Mouse (Mus musculus) kidney, postnatal 14 days (tissue): Measurements from ENCODE around the gene Eif5a.
"Not testable (repeated sequence)": the region's sequence is repeated elsewhere in the genome, so short reads cannot be mapped to it uniquely, and the experiment has no call there.

Experiments used
- DNase-seq: peaks from one replicate; pipeline ENCODE4 v3.0.0; 2022; ENCODE audit warnings: mixed read lengths

The Eif5a gene

DNA sequence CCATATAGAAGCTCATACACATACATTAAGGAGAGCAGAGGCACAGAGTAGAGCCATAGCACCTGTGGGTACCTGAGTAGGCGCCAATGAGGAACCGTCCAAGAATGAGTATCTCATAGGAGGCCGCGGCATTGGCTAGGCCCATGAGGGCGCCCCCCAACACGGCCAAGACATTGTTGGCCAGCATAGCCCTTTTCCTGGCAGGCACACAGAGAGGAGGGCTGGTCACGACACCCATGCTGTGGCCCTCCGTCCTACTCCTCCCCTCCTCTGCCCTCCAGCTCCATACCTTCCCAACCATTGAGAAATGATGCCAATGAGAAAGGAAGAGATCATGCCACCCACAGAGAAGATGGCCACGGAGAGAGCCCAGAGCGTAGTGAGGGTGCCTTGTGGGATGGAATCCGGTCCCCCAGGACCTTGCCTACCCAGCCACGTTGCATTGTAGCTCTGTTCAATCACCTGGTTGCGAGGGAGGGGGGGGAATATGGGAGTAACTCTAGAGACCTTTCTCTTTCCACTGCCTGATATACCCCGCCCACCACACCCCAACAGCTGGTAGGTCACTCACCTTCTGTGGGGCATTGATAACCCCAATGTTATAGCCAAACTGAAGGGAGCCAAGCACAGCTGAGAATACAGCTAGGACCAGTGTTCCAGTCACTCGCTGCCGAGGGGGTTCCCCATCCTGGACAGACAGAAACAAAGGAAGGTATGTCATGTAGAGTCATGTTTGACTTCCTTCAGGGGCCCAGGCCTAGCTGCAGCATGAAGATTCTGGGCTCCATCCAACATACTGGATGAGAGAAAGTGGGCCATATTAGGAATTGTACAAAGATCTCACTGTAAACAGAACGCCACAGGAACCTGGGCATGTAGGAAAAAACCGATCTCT lies 24.5 kb upstream of the Eif5a start:
- DNase-seq: no peak

DNA sequence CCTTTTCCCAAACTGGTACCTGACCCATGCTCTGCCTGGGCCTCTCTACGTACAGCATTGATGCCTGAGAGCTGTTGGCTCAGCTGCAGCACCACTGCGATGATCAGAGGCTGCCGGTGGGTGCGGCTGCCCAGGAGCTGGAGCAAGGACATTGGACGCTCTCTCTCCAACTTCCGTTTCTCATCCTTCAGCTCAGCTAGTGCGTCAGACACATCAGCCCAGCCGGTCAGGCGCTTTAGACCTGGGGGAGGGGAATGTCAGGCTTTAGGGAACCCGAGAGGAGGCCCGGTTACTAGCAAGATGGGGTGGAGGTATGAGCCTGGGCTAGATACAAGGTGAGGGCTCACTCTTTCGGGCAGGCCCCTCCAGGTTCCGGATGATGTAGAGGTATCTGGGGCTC lies 23.5 kb upstream of the Eif5a start:
- no peak for DNase-seq

DNA sequence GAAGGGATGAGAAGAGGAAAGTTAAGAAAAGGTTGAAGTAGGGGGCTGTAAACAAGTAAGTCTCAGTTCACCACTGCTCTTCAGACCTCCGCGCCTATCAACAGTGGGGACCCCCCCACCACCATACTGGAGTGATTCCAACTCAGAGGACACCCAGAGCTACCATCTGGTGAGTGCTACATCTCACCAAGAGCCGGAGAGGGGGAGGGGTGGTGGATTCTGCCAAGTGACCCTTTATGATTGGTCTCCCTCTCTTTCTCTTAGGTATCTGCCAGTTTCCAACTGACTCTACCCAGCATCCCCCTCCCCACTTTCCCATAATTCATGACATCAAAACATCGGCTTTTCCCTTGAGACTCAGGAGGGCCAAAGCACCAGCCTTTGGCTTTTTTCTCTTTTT lies 19.2 kb upstream of the Eif5a start:
- no peak for DNase-seq

DNA sequence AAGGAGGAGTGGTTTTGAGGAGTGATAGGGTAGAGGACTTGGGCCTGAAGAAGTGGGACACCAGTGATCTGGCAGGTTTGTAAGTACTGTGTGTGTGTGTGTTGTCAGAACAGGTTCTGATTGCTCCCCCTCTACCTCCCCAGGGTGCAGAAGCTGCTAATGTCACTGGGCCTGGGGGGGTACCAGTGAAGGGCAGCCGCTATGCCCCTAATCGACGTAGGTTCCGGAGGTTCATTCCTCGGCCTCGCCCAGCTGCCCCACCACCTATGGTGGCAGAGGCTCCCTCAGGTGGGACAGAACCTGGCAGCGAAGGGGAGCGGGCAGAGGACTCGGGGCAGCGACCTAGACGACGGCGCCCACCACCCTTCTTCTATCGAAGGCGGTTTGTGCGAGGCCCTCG lies 18.0 kb upstream of the Eif5a start:
- DNase-seq: no peak

DNA sequence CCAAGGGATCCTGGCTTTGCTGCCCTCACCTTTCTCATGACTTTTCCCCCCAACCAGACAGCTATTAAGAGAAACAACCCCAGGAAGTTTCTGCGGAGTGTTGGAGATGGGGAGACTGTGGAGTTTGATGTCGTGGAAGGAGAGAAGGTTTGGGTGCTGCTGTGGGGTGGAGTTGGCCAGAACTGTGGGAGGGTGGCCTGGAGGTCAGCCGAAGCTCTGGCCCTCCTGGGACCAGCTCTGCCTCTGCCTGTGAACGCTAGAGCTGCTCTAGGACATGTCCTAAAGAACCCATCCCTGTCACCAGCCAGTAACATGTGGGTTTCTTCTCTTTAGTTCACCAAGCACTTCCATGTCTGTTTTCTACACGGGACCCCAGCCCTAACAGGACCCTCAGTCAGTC lies 17.4 kb upstream of the Eif5a start:
- DNase-seq: no peak

DNA sequence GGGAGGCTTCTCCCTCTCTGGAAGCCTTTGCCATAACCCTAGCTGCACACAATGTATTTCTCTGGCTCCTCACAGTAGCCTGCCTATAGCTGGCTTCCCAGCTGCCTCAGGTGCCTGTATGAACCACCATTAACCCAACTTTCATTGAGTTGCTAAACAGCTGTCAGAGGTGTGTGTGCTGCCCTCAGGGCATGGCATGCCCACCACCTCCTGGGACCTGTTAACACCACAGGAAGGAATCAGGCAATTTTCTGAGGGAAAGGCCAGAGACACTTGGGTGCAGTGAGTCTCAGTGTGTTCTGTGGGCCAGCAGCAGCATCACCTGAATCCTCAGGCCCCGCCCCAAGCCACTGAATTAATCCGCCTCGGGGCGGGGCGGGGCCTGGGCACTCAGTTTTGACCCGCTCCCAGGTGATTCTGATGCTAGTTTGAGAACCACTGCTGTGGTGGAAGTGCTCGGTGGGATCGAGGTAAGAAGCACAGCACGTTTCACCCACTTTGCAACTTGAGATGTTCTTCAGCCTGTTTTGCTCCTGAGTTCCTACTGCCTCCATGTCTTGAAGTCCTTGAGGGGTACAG lies 16.7 kb upstream of the Eif5a start:
- DNase-seq: peak; percentile 34

DNA sequence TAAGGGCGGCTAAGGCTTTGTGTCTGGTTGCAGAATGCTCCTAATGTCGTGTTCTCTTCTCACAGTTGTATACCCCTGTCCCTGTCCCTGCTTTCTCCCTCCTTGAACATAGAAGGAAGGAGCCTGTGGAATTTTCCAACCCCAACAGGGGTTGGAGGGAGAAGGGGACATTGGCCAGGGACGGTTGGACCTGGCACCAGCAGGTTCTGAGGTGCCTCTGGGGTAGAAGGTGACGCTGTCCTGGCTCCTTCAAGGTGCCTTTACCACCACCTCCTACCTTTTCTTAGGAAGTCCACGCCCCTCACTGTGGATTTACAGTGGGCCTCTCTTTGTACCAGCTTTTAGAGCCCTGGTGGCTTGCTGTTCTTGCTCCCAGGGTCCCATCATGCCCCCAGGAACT lies 16.1 kb upstream of the Eif5a start:
- DNase-seq: peak; percentile 37

DNA sequence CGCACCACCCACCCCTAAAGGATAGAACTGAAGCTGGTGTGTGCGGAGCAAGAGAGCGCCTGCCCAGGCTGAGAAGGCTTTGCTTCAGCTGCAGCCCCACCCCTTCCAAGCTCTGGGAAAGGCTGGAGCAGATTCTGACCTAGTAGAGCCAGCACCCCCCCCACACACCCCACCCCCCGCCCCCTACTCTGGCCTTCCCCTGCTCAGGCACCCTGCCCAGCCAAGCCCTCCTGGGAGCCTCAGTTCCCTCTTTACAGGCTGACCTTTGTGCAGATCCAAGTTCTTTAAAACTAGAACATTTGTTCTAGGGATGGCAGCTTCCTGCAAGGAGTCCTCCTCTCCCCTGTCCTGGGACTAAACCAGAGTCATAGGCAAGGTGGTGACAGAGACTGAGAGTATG lies 15.6 kb upstream of the Eif5a start:
- DNase-seq: peak; percentile 59

DNA sequence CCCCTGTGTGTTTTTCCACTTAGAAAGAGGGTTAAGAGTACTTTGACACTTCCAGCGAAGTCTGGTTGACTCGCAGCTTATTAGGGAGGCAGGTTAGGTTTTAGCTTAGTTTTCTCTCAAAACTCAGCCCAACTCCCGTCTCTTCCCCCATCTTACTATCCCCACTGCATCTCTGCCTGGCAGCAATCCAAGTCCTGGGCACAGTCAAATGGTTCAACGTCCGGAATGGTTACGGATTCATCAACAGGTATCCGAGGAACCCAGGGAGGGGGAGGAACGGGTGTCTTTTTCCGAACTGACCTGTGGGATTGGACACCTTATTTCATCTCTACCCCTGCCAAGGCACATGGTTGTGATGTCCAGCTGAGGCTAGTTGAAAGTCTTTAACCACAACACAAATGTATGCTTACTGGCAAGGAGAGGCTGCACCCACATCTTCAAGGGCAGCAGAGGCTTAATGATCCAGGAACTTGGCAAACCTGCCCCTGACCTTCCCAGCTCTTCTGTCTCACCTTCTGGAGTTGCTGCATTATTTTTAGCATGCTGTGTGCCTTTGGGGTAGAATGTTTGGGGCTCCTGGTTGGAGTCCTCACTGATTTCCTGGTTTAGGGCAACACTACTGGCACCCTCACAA lies 15.1 kb upstream of the Eif5a start:
- DNase-seq: peak; percentile 47

DNA sequence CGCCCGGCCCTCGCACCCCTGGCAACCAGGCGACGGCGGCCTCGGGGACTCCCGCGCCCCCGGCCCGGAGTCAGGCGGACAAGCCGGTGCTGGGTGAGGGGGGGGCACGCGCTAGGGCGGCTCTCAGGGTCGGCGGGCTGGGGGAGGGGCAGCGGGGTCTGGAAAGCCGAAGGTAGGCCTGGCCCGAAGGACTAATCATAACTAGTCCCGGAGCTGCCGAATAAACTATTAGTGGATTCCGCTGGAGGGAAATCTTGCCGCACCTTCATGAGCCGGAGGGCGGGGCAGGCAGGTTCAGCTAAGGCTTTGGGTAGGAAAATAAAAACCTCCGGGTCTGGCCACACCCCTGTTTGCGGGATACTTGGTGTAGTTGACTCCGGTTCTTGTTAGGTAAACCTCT lies 14.4 kb upstream of the Eif5a start:
- peak; percentile 53 for DNase-seq

DNA sequence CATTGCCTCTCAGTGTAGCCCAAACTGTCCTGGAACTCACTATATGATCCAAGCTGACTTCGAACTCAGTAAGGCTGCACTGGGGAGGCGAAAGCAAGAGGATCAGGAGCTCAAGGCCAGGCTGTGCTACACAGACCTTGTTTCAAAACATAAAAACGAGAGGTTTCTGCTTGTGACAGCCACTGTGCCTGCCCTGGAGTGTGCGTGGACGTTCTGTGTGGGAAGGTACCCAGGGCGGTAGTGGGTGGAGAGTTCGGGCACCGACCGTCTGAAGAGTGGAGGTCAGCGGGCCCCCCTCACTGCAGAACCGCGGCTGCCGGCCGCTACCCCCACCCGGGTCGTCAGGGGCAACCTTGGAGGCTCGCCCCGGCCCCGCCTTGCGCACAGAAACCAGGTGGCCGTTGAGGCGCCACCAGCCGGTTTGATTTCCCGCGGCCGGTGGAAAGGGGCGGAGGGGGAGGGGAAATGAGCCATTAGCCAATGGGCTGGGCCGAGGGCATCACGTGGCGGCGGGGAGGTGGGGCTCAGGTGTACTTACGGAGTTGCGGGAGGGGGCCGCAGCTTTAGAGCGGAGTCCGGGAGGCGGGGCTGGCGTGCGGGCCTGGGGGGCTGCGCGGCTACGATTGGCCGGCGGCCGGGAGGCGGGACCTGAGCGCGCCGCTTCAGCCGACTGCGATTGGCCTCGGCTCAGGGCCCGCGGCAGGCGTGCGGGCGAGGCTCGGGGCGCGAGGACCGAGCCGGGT lies 13.6 kb upstream of the Eif5a start, which contains the start of gene Ybx2:
Gene Ybx2 (plus strand): TSS at position 660 of the 743 bp plus-strand sequence.
- peak; percentile 94 for DNase-seq

DNA sequence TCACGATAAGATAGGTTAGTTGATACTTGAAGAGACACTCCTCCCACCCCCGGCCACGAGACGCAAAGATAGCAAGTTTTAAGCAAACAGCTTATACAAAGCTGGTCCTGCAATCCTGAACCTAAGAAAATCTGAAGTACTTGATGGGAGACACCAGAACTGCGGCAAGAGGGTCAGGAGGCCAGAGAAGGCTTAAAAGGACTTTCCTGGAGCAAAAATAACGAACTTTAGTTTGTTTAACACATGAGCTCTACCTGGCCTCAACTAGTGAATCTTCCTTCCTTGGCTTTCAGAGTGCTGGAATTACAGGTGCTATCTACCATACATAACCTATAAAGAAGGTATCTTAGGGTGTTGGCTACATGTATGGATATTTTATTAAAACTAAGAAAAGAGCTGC lies 12.9 kb upstream of the Eif5a start:
- DNase-seq: no peak

DNA sequence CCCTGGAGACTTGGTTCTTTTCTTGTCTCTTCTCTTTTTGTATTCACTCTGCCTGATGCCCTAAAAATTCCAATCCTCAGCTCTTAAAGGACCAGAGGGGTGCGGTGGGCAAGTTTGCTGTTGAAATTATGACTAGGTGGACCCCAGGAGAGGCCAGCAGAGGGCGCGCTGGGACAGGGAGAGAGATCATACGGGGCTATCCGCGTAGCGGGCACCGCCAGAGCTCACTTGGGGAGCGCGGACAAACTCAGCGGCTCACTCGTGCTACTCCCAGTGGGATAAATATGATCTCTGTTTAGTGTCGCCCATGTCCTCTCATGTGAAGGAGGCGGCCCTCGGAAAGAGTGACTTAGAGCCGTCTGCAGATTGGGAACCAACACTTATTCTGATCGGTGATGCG lies 12.4 kb upstream of the Eif5a start:
- DNase-seq: peak; percentile 91

DNA sequence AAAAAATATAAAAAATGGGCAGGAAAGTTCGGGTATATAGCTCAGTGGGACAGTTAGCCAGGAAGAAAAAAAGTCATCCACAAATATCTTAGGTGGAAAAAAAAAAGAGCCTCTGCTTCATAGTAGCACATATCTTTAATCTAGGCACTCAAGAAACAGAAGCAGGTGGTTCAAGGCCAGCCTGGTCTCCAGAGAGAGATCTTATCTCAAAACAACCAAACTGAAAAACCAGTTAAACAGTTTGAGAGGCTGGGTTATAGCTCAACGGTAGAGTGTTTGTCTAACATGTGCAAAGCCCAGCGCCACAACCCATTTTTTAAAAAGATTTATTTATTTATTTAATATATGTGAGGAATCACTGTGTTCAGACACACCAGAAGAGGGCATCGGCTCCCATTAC lies 11.3 kb upstream of the Eif5a start:
- DNase-seq: no peak

DNA sequence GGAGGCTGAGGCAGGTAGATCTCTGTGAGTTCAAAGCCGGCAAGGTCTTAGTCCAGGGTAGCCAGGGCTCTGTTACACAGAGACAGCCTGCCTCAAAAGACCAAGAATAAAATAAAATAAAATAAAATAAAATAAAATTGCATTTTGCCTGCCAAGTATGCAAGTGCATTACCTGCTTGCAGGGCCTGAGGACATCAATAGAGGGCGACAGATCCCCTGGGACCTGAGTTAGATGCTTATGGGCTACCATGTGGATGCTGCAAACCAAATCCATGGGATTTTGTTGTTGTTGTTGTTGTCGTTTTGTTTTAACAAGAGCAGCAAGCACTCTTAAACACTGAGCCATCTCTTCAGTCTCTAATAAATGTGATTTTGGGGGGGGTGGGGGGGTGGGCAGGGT lies 10.5 kb upstream of the Eif5a start:
- no peak for DNase-seq

DNA sequence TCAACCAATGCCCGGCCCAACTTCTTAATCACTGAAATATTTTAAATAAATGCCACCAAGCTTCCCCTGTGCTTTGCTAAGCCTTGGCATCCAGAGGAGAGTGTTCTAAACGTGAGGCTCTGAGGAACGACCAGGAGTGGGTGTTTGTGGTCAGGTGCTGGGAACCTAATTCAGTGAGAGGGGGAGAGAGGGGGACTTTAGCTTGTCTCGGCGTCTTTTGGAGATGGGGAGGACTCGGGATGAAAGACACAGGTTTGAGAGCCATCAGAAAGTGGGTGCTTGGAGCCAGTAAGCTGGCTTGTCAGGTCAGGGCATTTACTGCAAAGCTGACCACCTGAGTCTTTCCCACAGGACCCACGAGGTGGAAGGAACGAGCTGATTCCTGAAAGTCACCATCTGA lies 10.0 kb upstream of the Eif5a start:
- DNase-seq: no peak

DNA sequence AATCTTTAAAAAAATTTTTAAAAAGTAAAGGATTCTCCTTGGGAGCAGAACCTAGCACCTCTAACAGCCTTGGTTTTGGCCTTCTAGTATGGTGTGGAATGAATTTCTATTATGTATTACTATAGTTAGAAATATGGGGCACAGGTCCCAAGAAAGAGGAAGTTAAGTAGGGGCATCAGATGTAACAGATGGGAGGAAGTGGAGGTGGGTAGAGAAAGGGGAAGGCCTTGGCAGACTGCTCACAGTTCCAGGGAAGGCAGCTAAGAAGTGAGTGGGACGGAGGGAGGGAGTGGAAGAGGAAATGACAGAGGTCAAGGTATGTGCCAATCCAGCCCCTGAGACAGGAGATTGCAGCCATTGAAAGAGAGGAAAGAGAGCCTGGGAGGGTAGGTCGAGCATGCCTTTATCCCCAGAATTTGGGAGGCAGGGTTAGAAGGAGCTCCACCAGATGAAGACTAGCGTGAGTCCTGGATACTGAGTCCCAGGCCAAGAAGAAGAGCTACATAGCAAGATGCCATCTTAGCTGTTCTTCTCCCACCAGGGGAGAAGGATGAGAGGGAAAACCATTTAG lies 9.3 kb upstream of the Eif5a start:
- no peak for DNase-seq

DNA sequence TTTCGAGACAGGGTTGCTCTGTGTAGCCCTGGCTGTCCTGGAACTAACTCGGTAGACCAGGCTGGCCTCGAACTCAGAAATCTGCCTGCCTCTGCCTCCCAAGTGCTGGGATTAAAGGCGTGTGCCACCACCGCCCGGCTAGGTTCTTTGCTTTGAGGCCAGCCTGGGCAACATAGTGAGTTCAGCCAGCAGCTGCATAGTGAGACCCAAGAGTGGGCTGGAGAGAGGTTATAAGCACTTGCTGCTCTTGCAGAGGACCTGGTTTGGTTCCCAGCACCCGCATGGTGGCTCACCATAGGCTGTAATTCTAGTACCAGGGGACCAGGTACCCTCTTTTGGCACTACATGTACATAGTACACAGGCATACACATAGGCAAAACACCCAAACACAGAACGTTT lies 8.4 kb upstream of the Eif5a start:
- not testable (repeated sequence) for DNase-seq

DNA sequence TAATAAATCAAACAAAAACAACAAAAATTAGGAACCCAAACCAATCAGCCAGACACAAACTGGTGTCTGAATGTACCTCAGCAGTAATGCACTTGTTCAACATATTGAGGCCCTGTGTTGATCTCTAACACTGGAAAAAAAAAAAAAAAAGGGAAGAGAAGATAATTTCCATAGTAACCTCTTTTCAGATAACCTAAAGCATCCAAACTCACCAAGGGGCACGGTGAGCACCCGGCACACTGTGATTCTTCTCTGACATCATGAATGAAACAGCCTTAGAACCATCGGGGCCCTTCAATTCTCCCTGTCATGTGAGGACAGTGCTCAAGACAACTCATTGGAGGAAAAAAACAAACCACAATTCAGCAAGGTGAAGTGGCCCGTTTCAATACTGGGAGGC lies 8.0 kb upstream of the Eif5a start:
- DNase-seq: no peak

DNA sequence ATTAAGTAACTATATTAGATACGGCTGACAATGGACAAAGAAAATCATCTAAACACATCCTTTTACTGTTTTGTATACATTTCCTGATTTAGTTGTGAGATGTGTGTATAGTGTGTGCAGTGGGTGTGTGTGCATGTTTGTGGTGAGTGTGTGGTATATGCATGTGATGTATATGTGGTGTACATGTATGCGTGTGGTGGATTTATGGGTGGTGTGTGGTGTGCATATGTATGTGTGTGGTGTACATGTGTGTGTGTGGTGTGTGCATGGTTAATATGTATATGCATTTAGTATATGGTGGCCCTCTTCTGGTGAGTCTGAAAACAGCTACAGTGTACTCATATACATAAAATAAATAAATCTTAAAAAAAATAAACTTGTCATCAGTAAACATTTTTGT lies 5.7 kb upstream of the Eif5a start:
- no peak for DNase-seq

DNA sequence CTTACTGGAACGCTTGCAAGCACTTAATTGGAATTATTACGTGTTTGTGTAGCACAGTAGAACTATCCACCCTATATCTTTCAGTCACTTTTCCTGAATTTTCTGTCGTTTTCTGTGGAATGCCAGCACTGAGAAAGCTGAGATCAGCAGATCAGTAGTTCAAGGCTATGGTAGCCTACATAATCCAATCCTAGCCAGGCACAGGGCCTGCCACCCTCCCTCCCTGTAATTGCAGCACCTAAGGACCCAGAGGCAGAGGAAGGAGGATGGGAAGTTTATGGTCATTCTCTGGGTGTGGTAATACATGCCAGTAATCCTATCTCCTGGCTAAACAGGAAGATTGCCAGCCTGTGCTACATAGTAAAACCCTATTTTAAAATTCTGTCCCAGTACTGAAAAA lies 1.0 kb upstream of the Eif5a start:
- DNase-seq: no peak

DNA sequence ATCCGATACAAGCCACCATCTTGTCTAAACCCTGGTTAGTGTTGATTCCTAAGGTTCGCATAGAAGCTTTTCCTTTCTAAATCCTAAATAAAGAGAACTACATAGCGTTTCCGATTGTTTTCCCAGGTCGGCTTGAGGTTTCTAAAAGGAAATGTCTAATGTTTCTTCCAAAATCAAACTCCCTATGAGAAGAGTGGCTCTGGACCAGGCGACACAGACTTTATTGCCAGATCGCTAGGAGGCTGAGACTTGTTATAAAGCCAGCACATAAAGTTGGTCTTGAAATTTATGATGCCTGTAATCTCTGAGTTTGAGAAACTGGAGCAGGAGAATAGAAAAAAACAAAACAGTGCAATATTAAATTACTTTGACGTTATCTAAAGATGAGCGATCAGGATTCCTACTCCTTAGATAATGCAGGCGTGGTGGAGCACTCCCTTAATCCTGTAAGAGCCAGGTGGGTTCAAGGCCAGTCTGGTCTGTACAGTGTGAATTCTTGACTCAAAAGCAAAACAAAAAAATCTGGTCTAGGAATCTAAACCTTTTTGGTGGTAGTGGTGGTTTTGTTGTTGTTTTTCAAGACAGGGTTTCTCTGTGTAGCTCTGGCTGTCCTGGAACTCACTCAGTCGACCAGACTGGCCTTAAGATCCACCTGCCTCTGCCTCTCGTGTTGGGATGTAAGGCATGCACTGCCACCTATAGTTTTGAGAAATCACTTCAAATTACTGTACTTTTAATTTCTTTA lies 426 bp upstream of the Eif5a start:
- DNase-seq: no peak
